Mouse (Mus musculus) lung, adult 2 months (tissue): ENCODE data around the gene Stx18. TPM values are rescaled to one million over a fixed set of nuclear protein-coding genes. Genes with fewer than 3 reads are reported as not detected.

Experiments
- DNase-seq: peaks from one replicate; pipeline ENCODE4 v3.0.0; 2022
- H3K4me1 ChIP-seq: fragments of 200-500 bp; 2 replicates; pipeline ENCODE4 v1.6.1; 2011; ENCODE audit warnings: low read length; ENCODE audit not compliant: control insufficient read depth, insufficient read depth
- H3K4me3 ChIP-seq: fragments of 200-500 bp; replicated peaks from 2 replicates; pipeline ENCODE3; 2011; ENCODE audit warnings: low read depth, mild to moderate bottlenecking, control low read depth, low read length; ENCODE audit errors: extremely low read depth
- CTCF ChIP-seq: fragments of 200-500 bp; IDR thresholded peaks from 2 replicates; pipeline ENCODE4 v1.5.1; 2011; ENCODE audit warnings: mild to moderate bottlenecking, low read length, control low read depth; ENCODE audit not compliant: insufficient read depth
- POLR2A ChIP-seq: fragments of 200-500 bp; IDR thresholded peaks from 2 replicates; pipeline ENCODE4 v1.6.1; 2011; ENCODE audit warnings: low read depth, mild to moderate bottlenecking, control low read depth, low read length, borderline replicate concordance; ENCODE audit errors: extremely low read depth
- WGBS: fragments of 180-500 bp; shearing (Covaris S2); methylation state at CpG from one replicate; pipeline ENCODE4 v1.1.7; 2018; 5-methylcytosine and 5-hydroxymethylcytosine counted together
- polyA plus RNA-seq: library from polyadenylated mRNA; depleted of rRNA; stranded (reverse); fragments of >200 nt; gene quantifications from 2 replicates; pipeline ENCODE4 v1.2.3, GENCODE M21; 2012; rRNA removed

Stx18 gene
- polyA plus RNA-seq, 1 experiment = 17.4 TPM

- H3K4me1 ChIP-seq = no peaks in the 10 kb centered on the region
- DNase-seq = no peak
- no peak for TF ChIP-seq POLR2A
- TF ChIP-seq CTCF = no peak
- WGBS = 74% methylated on average over 9 of the region's 9 CpGs
- H3K4me3 ChIP-seq = no peak overlapping the region
These were observed 119.0 kb downstream of the Stx18 start for GRCm38 (mm10) chr5:38157481-38158020.

GRCm38 (mm10) chr5:38158501-38158946, 120.0 kb downstream of the Stx18 start:
- WGBS = 6% methylated on average over 17 of the region's 17 CpGs

GRCm38 (mm10) chr5:38158947-38159633, 120.5 kb downstream of the Stx18 start:
- DNase-seq = peak; percentile 34
- peak overlapping the region; percentile 89 for H3K4me3 ChIP-seq
- WGBS = 1% methylated on average over 79 of the region's 79 CpGs
- TF ChIP-seq POLR2A = peak; percentile 21; the same call in 1 of the 2 replicates
- TF ChIP-seq CTCF = no peak
- no peaks in the 10 kb centered on the region for H3K4me1 ChIP-seq

More at GRCm38 (mm10) chr5:38158501-38158946, 120.0 kb downstream of the Stx18 start:
- DNase-seq = no peak
- Histone ChIP-seq H3K4me3 (peak overlapping the region; percentile 89), H3K4me1 (no peaks in the 10 kb centered on the region)
- TF ChIP-seq POLR2A = no peak
- TF ChIP-seq CTCF = no peak

DNA sequence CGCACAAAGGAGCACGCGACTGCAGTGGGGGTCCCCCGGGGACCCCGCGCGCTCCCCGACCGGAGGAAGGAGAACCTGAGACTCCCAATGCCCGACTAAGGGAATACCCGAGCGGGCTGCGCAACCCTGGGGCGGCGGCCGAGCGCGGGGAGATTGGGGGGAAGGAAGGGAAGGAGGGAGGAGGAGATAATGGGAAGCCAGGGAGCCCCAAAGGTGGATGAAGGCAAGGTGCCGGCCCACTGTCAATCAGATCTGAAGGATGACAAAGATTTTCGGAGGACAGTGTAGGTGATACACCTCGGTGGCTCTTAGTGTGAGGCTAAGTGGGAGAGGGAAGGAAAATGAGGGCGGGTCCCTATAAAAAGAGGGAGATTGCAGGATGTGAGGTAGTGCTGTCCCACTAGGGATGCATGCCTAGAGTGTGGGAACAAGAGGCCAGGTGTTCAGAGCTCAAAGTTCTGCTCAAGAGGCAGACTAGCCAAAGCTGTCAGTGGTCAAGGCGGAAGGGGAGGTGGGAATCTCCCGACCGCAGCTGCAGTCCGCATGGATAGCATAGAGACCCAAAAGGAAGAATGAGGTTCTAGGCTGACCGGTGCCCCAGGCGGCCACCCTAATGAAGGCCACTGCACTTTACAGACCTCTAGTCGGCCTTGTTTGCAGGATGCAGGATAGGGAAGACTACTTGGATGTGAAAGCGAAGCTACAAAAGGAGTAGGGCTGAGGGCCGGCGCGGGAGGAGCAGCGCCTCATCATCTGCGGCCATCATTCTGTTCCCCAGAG, 121.3 kb downstream of the Stx18 start, which contains the start of gene Nsg1:
Gene Nsg1 (minus strand): TSS at position 274 of the 780 bp plus-strand sequence.
- peak within 1 kb of the TSS; percentile 89 for H3K4me3 ChIP-seq
- no peak for DNase-seq
- WGBS = 16% methylated on average over 35 of the region's 35 CpGs
- TF ChIP-seq POLR2A (no peak), CTCF (no peak)
- no peaks in the 10 kb centered on the region for H3K4me1 ChIP-seq

DNA sequence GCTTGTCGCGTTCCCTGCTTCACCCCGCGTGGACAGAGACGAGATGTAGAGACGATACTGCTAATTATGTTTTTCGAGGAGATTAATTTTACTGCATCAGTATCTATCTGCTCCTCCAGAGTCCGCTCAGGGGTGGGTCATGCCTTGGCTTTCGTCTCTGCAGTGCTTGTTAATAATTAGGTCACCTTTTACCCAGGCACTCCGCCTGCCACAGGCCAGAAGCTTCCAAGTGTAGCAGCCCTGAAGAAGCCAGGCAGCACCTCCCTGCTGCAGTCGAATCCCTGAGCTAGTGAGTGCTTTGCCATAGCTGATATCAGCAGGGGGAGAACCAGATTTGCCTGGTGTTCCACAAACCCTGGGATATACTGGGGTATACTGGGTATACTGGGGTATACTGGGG, 130.0 kb downstream of the Stx18 start:
- H3K4me1 ChIP-seq = no peaks in the 10 kb centered on the region
- no peak for TF ChIP-seq POLR2A
- no peak for TF ChIP-seq CTCF
- WGBS = 74% methylated on average over 11 of the region's 11 CpGs
- no peak for DNase-seq
- no peak overlapping the region for H3K4me3 ChIP-seq

DNA sequence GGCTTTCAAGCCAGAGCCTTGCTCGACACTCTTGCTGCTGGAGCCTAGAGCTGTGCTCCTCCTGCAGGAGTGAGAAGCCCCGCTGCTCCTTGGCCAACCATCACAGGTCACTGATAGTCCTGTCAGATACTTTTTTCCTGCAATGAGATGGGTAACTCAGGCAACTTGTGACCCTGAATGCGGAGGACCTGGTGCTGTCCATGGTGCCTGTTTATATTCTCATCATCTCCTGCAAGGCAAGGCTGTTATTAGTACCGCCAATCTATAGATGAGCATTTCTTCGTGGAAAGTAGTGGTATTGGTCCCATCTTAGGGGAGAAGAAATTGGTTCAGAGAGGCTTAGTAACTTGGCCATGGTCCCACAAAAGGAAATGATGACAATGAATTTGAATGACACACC, 135.2 kb downstream of the Stx18 start:
- 43% methylated on average over 5 of the region's 5 CpGs for WGBS
- no peak for DNase-seq
- Histone ChIP-seq H3K4me1 (no peaks in the 10 kb centered on the region), H3K4me3 (no peak overlapping the region)
- TF ChIP-seq CTCF (no peak), POLR2A (no peak)

- TF ChIP-seq CTCF = no peak
- TF ChIP-seq POLR2A = no peak
- WGBS = 78% methylated on average over 16 of the region's 16 CpGs
- DNase-seq = no peak
- no peaks in the 10 kb centered on the region for H3K4me1 ChIP-seq
- no peak overlapping the region for H3K4me3 ChIP-seq
These were observed 135.8 kb downstream of the Stx18 start for GRCm38 (mm10) chr5:38174256-38174912.

GRCm38 (mm10) chr5:38184688-38185285, 146.2 kb downstream of the Stx18 start:
- 74% methylated on average over 6 of the region's 6 CpGs for WGBS
- Histone ChIP-seq H3K4me1 (no peaks in the 10 kb centered on the region), H3K4me3 (no peak overlapping the region)
- TF ChIP-seq POLR2A (no peak), CTCF (no peak)
- no peak for DNase-seq

- WGBS = 66% methylated on average over 2 of the region's 2 CpGs
- TF ChIP-seq CTCF = no peak
- no peaks in the 10 kb centered on the region for H3K4me1 ChIP-seq
- no peak overlapping the region for H3K4me3 ChIP-seq
- DNase-seq = no peak
These were observed 148.5 kb downstream of the Stx18 start for GRCm38 (mm10) chr5:38187006-38187405.

Other genes starting within 250 kb of the Stx18 start
- gene Msx1, start 214.2 kb upstream of the Stx18 start, polyA plus RNA-seq = 5.9 and 6.0 TPM in 2 replicates
- 63.9 and 77.3 TPM in 2 replicates for gene Nsg1, start 121.2 kb downstream of the Stx18 start, polyA plus RNA-seq
- 13.4 and 18.9 TPM in 2 replicates for gene Zbtb49, start 181.7 kb downstream of the Stx18 start, polyA plus RNA-seq
- gene Lyar, start 181.7 kb downstream of the Stx18 start, polyA plus RNA-seq = 3.9 and 4.0 TPM in 2 replicates
- gene Tmem128, start 221.4 kb downstream of the Stx18 start, polyA plus RNA-seq = 25.8 and 33.8 TPM in 2 replicates
- gene Otop1, start 237.2 kb downstream of the Stx18 start, polyA plus RNA-seq = 0.85 and 3.1 TPM in 2 replicates